In genomic region chr1:127340296-127340695, GRCm38 (mm10) we compare ENCODE assay signal across 12 mouse cellular contexts.
"Had no signal": no experiment of that assay in that cellular context is flagged by ENCODE, and none has a peak within 500 bp of the region (broad histone marks: within the 10 kb centered on the region; RNA-seq: fewer than 3 reads in every experiment).

No protein-coding gene starts in this region.

- H3K27ac ChIP-seq: left cerebral cortex, adult 2 months; limb, embryonic 12.5 days; liver, embryonic 13.5 days; lung, embryonic 15.5 days; midbrain, embryonic 12.5 days; neural tube, embryonic 13.5 days had no signal

- H3K4me3 ChIP-seq: left cerebral cortex, adult 2 months; limb, embryonic 12.5 days; liver, embryonic 13.5 days; lung, embryonic 15.5 days; midbrain, embryonic 12.5 days; neural tube, embryonic 13.5 days had no signal

- H3K27me3 ChIP-seq: limb, embryonic 12.5 days; liver, embryonic 13.5 days; lung, embryonic 15.5 days; midbrain, embryonic 12.5 days; neural tube, embryonic 13.5 days had no signal

- H3K9me3 ChIP-seq: limb, embryonic 12.5 days; liver, embryonic 13.5 days; lung, embryonic 15.5 days; midbrain, embryonic 12.5 days; neural tube, embryonic 13.5 days had no signal

- ATAC-seq: liver, postnatal 0 days had no signal

- H3K9ac ChIP-seq: limb, embryonic 12.5 days; liver, embryonic 13.5 days; liver, postnatal 0 days; lung, embryonic 15.5 days; midbrain, embryonic 12.5 days; neural tube, embryonic 13.5 days had no signal

- H3K36me3 ChIP-seq: limb, embryonic 12.5 days; liver, embryonic 13.5 days; lung, embryonic 15.5 days; midbrain, embryonic 12.5 days; neural tube, embryonic 13.5 days had no signal

- H3K4me2 ChIP-seq: limb, embryonic 12.5 days; liver, embryonic 13.5 days; lung, embryonic 15.5 days; midbrain, embryonic 12.5 days; neural tube, embryonic 13.5 days had no signal

- H3K4me1 ChIP-seq: limb, embryonic 12.5 days; lung, embryonic 15.5 days; midbrain, embryonic 12.5 days had no signal

- DNase-seq: kidney, postnatal 25 days; liver; liver, embryonic 13.5 days; liver, postnatal 0 days; retina, postnatal 1 day; right cerebral cortex, postnatal 14 days; thymus, postnatal 36 days had no signal
